Mouse (Mus musculus) stomach, postnatal 0 days (tissue): ENCODE measurements around the gene Kiss1r. TPM values are rescaled to one million over a fixed set of nuclear protein-coding genes. Genes with fewer than 3 reads are reported as not detected.

Experiments
- ATAC-seq: fragments of 200-750 bp; cut with Nextera tagmentation; 2 replicates; pipeline ENCODE4 v1.8.0; 2017; ENCODE audit not compliant: low FRiP score, low TSS enrichment
- DNase-seq: peaks from one replicate; pipeline ENCODE4 v3.0.0-alpha.2; 2016; ENCODE audit warnings: low spot score
- H3K27ac ChIP-seq: fragments of 300-500 bp; sonication (generic); replicated peaks from 2 replicates; pipeline ENCODE4 v1.5.1; 2014; ENCODE audit warnings: mild to moderate bottlenecking, control low read depth
- H3K27me3 ChIP-seq: fragments of 300-500 bp; sonication (generic); 2 replicates; pipeline ENCODE4 v1.6.1; 2014; ENCODE audit warnings: low read length; ENCODE audit not compliant: control insufficient read depth, insufficient read depth
- H3K36me3 ChIP-seq: fragments of 300-500 bp; sonication (generic); 2 replicates; pipeline ENCODE4 v1.6.1; 2014; ENCODE audit warnings: low read length, mixed read lengths; ENCODE audit not compliant: control insufficient read depth, insufficient read depth
- H3K4me1 ChIP-seq: fragments of 300-500 bp; sonication (generic); replicated peaks from 2 replicates; pipeline ENCODE4 v1.6.1; 2014; ENCODE audit warnings: antibody characterized with exemption; ENCODE audit not compliant: control insufficient read depth, insufficient read depth
- H3K4me2 ChIP-seq: fragments of 300-500 bp; sonication (generic); replicated peaks from 2 replicates; pipeline ENCODE4 v1.6.1; 2014; ENCODE audit warnings: low read depth, mild to moderate bottlenecking, control low read depth, moderate library complexity
- H3K4me3 ChIP-seq: fragments of 300-500 bp; sonication (generic); 2 replicates; pipeline ENCODE4 v1.5.1; 2014; ENCODE audit warnings: low read depth, low read length, control low read depth
- H3K9ac ChIP-seq: fragments of 300-500 bp; sonication (generic); 2 replicates; pipeline ENCODE4 v1.6.1; 2014; ENCODE audit warnings: mild to moderate bottlenecking, low read length, control low read depth, mixed read lengths
- H3K9me3 ChIP-seq: fragments of 300-500 bp; sonication (generic); 2 replicates; pipeline ENCODE4 v1.6.1; 2016; ENCODE audit warnings: low read length; ENCODE audit not compliant: control insufficient read depth
- CTCF ChIP-seq: IDR thresholded peaks from 2 replicates; pipeline ENCODE4 v1.5.1; 2016; ENCODE audit warnings: antibody characterized with exemption, low read depth, mild to moderate bottlenecking, moderate library complexity
- EP300 ChIP-seq: optimal IDR thresholded peaks from 2 replicates; pipeline ENCODE3; 2016; ENCODE audit warnings: antibody characterized with exemption
- WGBS: fragments of 180-500 bp; shearing (Covaris S2); extraction: QIAGEN DNeasy Blood & Tissue Kit; methylation state at CpG from one replicate; pipeline ENCODE4 v1.1.7; 2014; 5-methylcytosine and 5-hydroxymethylcytosine counted together
- polyA plus RNA-seq: library from polyadenylated mRNA; unstranded; fragments of >200 nt; fragmentation: Nextera tagmentation; extraction: Ambion mirVana; gene quantifications from 2 replicates; pipeline ENCODE4 v1.2.1, GENCODE M21; 2015

Gene Kiss1r
- polyA plus RNA-seq, 1 experiment from 2014 or later, result 0.79 TPM

DNA sequence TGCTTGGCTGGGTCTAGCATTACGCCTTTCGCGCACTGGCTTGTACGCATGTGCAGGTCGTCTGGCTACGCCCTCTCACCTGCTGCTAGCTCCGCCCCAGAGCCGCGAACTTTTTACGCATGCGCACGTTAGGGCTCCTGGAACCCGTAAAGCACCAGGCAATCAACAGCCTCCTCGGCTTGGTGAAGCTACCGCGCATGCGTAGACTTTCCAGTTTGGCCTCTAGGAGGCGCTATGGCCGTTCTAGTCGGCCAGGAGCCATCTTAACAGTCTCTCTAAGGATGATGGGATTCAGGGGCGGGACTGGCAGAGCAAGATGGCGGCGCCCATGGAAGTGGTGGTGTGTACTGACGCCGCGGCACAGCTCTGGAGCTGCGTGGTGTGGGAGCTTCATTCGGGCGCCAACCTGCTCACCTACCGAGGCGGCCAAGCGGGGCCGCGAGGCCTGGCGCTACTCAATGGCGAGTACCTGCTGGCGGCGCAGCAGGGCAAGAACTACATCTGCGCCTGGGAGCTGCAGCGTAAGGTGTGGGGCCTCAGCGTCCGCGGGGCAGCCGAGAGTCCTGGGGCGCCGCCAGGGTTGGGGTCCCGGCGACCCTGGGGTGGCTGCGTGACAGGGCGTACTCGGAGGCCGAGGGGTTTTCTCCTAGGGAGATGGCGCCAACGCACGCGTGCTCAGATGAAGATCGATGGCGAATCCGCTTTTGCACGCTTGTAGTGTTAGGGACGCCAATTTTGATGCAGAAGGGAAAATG is 43.3 kb downstream of the Kiss1r start, which contains the start of gene Wdr18:
Wdr18 (plus strand) TSS at position 306 of the 755 bp plus-strand sequence.
- peak; percentile 93 for ATAC-seq
- peak within 1 kb of the TSS; percentile 53; the same call in 1 of the 2 replicates for H3K27ac ChIP-seq

GRCm38 (mm10) chr10:79960671-79961294 is 44.0 kb downstream of the Kiss1r start:
- H3K27ac ChIP-seq, result no peak overlapping the region; the same call in 1 of the 2 replicates
- WGBS, result 12% methylated on average over 10 of the region's 10 CpGs
- no peaks in the 10 kb centered on the region for H3K4me1 ChIP-seq

More for the DNA sequence above, 43.3 kb downstream of the Kiss1r start, which contains the start of gene Wdr18:
- H3K27me3 ChIP-seq, result no peaks in the 10 kb centered on the region
- peak within 1 kb of the TSS; percentile 82 for H3K9ac ChIP-seq
- under 1% methylated on average over 61 of the region's 61 CpGs for WGBS
- H3K4me1 ChIP-seq, result no peaks in the 10 kb centered on the region
- DNase-seq, result peak; percentile 100
- H3K9me3 ChIP-seq, result no peaks in the 10 kb centered on the region
- peaks cover 3% of the 10 kb centered on the region; the same call in 1 of the 2 replicates for H3K36me3 ChIP-seq
- TF ChIP-seq CTCF (peak; percentile 100), EP300 (no peak)
- H3K4me3 ChIP-seq, result peak within 1 kb of the TSS; percentile 86
- H3K4me2 ChIP-seq, result peak within 1 kb of the TSS; percentile 92

GRCm38 (mm10) chr10:79964727-79965126 is 48.0 kb downstream of the Kiss1r start:
- Histone ChIP-seq H3K4me3 (no peak overlapping the region), H3K27ac (no peak overlapping the region), H3K27me3 (no peaks in the 10 kb centered on the region), H3K4me2 (no peak overlapping the region), H3K4me1 (no peaks in the 10 kb centered on the region), H3K9me3 (no peaks in the 10 kb centered on the region), H3K36me3 (peaks cover 18% of the 10 kb centered on the region), H3K9ac (no peak overlapping the region)
- ATAC-seq (no peak), DNase-seq (no peak)
- WGBS, result 92% methylated on average over 7 of the region's 7 CpGs
- no peak for TF ChIP-seq EP300
- no peak for TF ChIP-seq CTCF

More at GRCm38 (mm10) chr10:79960671-79961294, 44.0 kb downstream of the Kiss1r start:
- H3K4me2 ChIP-seq, result peak overlapping the region; percentile 92
- peaks cover 9% of the 10 kb centered on the region for H3K36me3 ChIP-seq
- ATAC-seq (no peak), DNase-seq (no peak)
- peak overlapping the region; percentile 82 for H3K9ac ChIP-seq
- H3K27me3 ChIP-seq, result no peaks in the 10 kb centered on the region
- TF ChIP-seq EP300 (no peak), CTCF (no peak)
- H3K4me3 ChIP-seq, result peak overlapping the region; percentile 86
- H3K9me3 ChIP-seq, result no peaks in the 10 kb centered on the region

GRCm38 (mm10) chr10:79965325-79965724 is 48.6 kb downstream of the Kiss1r start:
- no peak overlapping the region for H3K9ac ChIP-seq
- no peak for ATAC-seq
- no peaks in the 10 kb centered on the region for H3K9me3 ChIP-seq
- TF ChIP-seq EP300 (no peak), CTCF (no peak)
- H3K4me1 ChIP-seq, result no peaks in the 10 kb centered on the region
- no peak overlapping the region for H3K27ac ChIP-seq
- H3K4me2 ChIP-seq, result no peak overlapping the region
- H3K27me3 ChIP-seq, result no peaks in the 10 kb centered on the region
- WGBS, result 94% methylated on average over 5 of the region's 5 CpGs
- peaks cover 18% of the 10 kb centered on the region for H3K36me3 ChIP-seq
- no peak for DNase-seq
- H3K4me3 ChIP-seq, result no peak overlapping the region

DNA sequence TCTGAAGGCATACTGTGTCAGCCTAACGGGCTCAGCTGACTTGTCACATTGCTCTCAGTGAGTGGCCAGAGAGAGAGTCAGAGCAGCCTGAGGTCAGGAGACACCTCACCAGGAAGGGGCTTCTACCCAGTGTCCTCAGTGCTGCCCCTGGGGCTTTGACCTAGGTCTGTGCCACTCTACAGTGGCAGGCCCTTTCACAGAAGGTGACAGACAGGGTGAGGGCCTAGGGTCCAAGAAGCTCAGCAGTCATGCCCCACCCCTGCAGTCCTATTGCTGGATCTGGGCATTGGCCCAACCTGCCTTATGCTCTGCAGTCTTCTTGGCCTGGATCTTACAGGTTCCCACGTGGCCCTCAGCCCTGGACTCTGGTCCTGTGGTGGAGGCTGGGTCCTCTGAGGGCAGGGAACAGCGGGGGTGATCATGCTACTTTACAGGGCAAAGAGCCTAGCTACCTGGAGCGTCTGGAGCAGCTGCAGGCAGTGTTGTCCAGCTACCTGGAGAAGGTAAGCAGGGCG is 50.2 kb downstream of the Kiss1r start:
- no peak overlapping the region for H3K4me2 ChIP-seq
- DNase-seq (no peak), ATAC-seq (no peak)
- H3K9me3 ChIP-seq, result no peaks in the 10 kb centered on the region
- TF ChIP-seq EP300, result no peak
- no peak for TF ChIP-seq CTCF
- 90% methylated on average over 5 of the region's 5 CpGs for WGBS
- H3K27me3 ChIP-seq, result no peaks in the 10 kb centered on the region
- peaks cover 18% of the 10 kb centered on the region for H3K36me3 ChIP-seq
- H3K4me3 ChIP-seq, result no peak overlapping the region
- no peak overlapping the region for H3K27ac ChIP-seq
- no peak overlapping the region for H3K9ac ChIP-seq
- H3K4me1 ChIP-seq, result no peaks in the 10 kb centered on the region
